Mouse (Mus musculus) left cerebral cortex, adult 8-10 months (tissue): ENCODE measurements around the gene Pigx. TPM values are rescaled to one million over a fixed set of nuclear protein-coding genes. Genes with fewer than 3 reads are reported as not detected.

Experiments used
- DNase-seq, 2 experiments: peaks; one replicate each; pipeline ENCODE4 v3.0.0; 2022; ENCODE audit warnings: low spot score in 2 of 2
- total RNA-seq, 4 experiments: library from RNA; stranded (reverse); gene quantifications; 2 replicates each; pipeline ENCODE4 v1.2.4; 2022

Gene Pigx
- total RNA-seq, 4 experiments from 2014 or later, result 24.1 to 27.8 (median 24.8) TPM

DNA sequence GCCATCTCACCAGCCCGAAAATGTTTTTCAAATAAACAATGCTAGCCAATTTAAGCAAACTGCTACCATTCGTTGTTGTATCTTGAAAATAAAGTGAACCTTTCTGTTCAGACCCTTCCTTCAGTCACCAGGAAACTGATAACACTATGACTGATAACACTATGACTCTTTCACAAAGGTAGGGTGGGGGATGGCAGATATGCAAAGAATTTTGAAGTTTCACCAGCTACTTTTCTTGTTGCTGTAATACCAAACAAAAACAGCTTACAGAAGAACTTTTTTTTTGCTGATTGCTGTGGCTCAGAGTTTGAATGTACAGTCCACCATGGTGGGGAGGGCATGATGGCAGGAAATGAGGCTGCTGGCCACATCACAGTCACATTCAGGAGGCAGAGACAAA is 37.3 kb downstream of the Pigx start:
- no peak for DNase-seq

DNA sequence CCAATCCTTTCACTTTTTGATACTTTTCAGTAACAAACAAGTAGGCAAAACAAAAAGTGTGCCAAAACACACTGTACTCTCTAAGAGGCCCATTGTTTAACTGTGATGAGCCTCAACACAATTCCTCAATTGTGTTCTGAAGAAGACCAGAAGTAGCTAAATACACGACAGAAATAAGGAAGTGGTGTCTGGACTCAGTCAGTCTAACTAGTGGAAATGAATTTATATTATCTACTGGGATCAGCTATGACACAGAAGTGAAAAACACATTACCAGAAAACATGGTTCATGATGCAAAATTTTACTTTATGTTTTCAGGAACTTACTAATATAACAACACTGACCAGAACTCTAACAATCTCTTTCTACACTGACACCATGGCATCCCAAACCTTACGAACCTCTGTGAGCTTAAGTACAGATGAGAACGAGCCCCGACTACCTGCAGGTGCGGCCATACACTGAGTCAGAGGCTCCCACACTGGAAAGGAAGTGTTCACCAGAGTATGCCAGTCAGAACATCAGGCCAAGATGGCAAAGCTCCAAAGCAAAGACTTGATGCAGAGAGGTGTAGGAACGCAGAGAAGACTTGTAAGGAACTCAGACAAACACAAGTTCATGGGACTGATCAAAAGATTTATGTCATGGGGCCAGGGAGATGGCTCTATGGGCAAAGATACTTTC is 39.6 kb downstream of the Pigx start:
- DNase-seq, result no peak

DNA sequence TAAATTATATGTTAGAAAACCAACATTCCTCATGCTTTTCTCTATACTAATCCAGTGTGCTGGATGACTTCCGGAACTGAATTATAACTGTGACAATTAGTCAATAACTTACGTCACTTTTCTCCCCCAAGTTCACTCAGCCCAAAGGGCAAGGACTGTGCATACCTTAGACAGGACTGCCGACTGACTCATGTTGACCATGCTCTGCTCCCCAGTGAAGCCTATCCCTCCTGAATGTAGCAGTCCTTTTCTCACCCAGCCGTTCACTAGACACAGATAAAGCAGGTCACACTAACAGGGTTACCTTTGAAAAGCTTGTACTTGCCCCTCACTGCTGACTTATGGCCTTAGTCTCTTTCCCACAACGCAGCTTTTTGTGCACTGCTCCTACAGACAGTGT is 40.7 kb downstream of the Pigx start:
- DNase-seq, result no peak

DNA sequence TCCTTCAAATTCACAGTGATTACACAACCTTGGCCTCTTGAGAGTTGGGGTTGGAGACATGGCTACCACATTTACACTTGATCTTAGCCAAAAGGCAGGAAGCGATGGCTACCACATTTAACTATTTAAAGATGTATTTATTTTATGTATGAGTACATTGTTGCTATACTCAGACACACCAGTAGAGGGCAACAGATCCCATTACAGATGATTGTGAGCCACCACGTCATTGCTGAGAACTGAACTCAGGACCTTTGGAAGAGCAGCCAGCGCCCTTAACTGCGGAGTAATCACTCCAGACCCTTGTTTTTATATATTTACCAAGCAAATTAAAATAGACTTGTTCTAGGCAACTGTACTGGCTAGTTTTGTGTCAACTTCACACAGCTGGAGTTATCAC is 57.2 kb downstream of the Pigx start:
- DNase-seq, result no peak

Other genes starting within 250 kb of the Pigx start
- under 1 TPM; 0.59 to 0.72 (median 0.64) TPM for gene Meltf, start 220.9 kb downstream of the Pigx start, total RNA-seq
- gene Pigz, start 165.9 kb downstream of the Pigx start, total RNA-seq, result 10 to 100 TPM; 26.2 to 30.5 (median 28.8) TPM
- 10 to 100 TPM; 34.8 to 38.9 (median 36.8) TPM for gene 0610012G03Rik, start 151.2 kb downstream of the Pigx start, total RNA-seq
- gene Ncbp2, start 151.2 kb downstream of the Pigx start, total RNA-seq, result 10 to 100 TPM; 44.4 to 48.0 (median 46.2) TPM
- gene Senp5, start 96.5 kb downstream of the Pigx start, total RNA-seq, result 10 to 100 TPM; 43.3 to 47.8 (median 44.2) TPM
- gene Pak2, start 20.4 kb downstream of the Pigx start, total RNA-seq, result 10 to 100 TPM; 27.4 to 28.2 (median 27.8) TPM
- 10 to 100 TPM; 59.5 to 66.8 (median 64.2) TPM for gene Cep19, start 60 bp upstream of the Pigx start, total RNA-seq
- 1 to 10 TPM; 6.4 to 8.9 (median 8.6) TPM for gene Nrros, start 65.9 kb upstream of the Pigx start, total RNA-seq
- not detected for gene Bex6, start 80.1 kb upstream of the Pigx start, total RNA-seq
- gene Fbxo45, start 147.4 kb upstream of the Pigx start, total RNA-seq, result 10 to 100 TPM; 42.5 to 44.2 (median 43.9) TPM
- 10 to 100 TPM in 3 of 4 experiments, 1 to 10 TPM in 1; 9.8 to 14.5 (median 12.9) TPM for gene Wdr53, start 147.5 kb upstream of the Pigx start, total RNA-seq
- gene Smco1, start 171.7 kb upstream of the Pigx start, total RNA-seq, result under 1 TPM; 0.25 to 0.62 (median 0.36) TPM
- gene Rnf168, start 177.7 kb upstream of the Pigx start, total RNA-seq, result 10 to 100 TPM; 25.0 to 28.0 (median 26.0) TPM
- gene Ubxn7, start 232.5 kb upstream of the Pigx start, total RNA-seq, result 10 to 100 TPM; 50.1 to 58.7 (median 53.2) TPM